Mouse (Mus musculus) ovary, adult 10 weeks (tissue): ENCODE results near the gene Fubp3. TPM values are rescaled to one million over a fixed set of nuclear protein-coding genes. Genes with fewer than 3 reads are reported as not detected.

Experiments used
- polyA plus RNA-seq: library from polyadenylated mRNA; stranded (reverse); fragments of 350-450 nt; fragmentation: Illumina TruSeq; extraction: RNeasy Lipid Tissue Mini Kit (QIAGEN cat#74804); gene quantifications from one replicate; pipeline ENCODE4 v1.2.3, GENCODE M21; 2014

Gene Fubp3
- polyA plus RNA-seq, result 48.0 TPM

GRCm38 (mm10) chr2:31572051-31572914, at the start of gene Fubp3:
Gene Fubp3 (plus strand): TSS chr2:31572651.

GRCm38 (mm10) chr2:31639901-31640608, 67.6 kb downstream of the Fubp3 start, which contains the start of gene Prdm12:
Gene Prdm12 (plus strand): TSS chr2:31640037.

Other genes with a start within 250 kb of the Fubp3 start
- 2.3 TPM for gene Ass1, start 102.4 kb upstream of the Fubp3 start, polyA plus RNA-seq
- not detected for gene Prdm12, start 67.4 kb downstream of the Fubp3 start, polyA plus RNA-seq
- gene Exosc2, start 98.1 kb downstream of the Fubp3 start, polyA plus RNA-seq, result 14.4 TPM
- 61.8 TPM for gene Abl1, start 115.7 kb downstream of the Fubp3 start, polyA plus RNA-seq
- gene Qrfp, start 237.9 kb downstream of the Fubp3 start, polyA plus RNA-seq, result not detected